Mouse (Mus musculus): ENCODE data around the gene Ntsr1.
A peak's percentile ranks its signal among the peaks of the same experiment; 100 is the strongest.

Ntsr1 gene

DNA sequence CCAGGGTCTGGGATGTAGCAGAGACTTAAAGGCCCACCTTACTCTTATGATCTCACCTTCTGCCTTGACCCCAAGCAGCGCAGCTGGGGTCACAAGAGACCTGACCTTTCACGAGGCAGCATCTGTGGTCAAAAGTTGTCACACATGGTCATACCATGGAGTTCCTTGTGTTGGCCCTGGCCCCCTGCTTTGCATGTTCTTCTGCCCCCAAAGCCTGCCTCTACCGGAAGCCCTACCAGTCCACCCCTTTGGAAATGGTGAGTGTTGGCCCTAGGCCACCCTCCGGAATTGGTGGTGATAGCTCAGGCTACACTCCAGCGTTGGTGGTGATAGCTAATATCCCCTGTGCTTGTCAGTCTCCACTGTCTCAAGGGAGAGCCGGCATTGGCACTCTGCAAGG, 63.5 kb downstream of the Ntsr1 start:
- DNase-seq: no peak

- DNase-seq: no peak
These were observed 64.1 kb downstream of the Ntsr1 start for GRCm38 (mm10) chr2:180563841-180564240.

GRCm38 (mm10) chr2:180566240-180566913, 66.6 kb downstream of the Ntsr1 start:
- DNase-seq: peak; percentile 57 to 71

DNA sequence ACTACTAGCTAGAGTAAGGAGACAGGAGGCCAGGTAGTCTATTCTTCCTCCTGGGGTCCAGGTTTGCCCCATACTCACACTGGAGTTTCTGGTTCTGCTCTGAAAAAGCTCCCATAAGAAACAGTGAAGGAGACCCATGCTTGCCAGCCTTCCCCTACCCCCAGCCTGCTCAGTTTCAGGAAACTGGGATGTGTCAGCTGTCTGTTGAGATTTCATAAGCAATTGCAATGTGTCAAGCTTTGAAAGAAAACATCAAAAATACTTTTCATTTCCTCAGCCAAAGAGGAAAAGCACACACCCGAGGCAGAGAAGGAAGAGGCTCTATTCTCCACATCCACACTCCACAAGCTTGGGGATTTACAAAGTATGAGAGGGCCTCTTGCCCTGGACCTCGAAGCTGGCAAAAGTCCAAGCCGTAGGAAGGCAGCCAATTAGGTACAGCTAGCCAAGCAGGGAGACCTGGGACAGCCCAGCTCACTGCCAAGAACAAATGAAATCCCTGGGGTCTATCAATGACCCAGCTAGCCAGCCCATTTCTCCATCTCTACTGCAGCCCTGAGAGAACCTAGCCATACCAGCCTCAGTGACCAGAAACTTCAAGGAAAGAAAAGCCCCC, 69.4 kb downstream of the Ntsr1 start:
- DNase-seq: no peak

GRCm38 (mm10) chr2:180576482-180576881, 76.7 kb downstream of the Ntsr1 start:
- no peak for DNase-seq

GRCm38 (mm10) chr2:180578686-180579085, 78.9 kb downstream of the Ntsr1 start:
- DNase-seq: peak; percentile 66 to 72

DNA sequence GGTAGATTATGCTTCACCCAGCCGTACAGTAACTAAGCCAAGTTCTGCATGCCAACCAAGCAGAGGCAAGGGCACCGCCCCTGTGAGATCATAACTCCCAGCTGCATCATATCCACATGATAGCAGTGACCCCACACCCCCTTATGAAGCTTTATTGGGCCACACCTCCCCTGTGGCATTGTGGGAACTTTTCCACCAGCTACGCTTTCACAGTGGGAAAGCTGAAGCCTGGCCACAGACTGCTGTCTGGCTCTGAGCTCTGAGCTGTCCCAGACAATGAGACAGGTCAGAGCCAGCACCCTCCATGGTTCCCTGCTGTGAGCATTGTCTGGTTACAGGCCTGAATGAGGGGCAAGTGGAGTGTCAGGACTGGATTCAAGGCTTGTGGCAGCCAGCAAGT, 81.2 kb downstream of the Ntsr1 start, which contains the start of gene Mrgbp:
TSS of gene Mrgbp (plus strand) at position 303 of the 400 bp plus-strand sequence.
- no peak for DNase-seq

GRCm38 (mm10) chr2:180582481-180583153, 82.8 kb downstream of the Ntsr1 start:
- DNase-seq: peak; percentile 96 to 100

DNA sequence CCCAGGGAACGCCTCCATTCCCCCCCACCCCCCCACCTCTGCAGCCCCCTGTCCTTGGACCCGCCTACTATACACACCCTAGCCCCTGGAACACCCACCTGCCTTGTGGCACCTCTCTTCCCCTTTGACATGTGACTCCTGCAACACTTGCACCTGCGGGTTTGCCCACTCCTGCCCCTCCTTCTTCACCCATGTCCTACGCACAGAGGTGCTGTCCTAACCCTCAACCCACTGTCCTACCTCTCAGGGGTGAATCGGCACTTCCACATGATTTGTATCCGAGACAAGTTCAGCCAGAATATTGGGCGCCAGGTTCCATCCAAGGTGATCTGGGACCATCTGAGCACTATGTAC, 83.4 kb downstream of the Ntsr1 start:
- peak in 1 of 2 experiments; percentile 28 for DNase-seq

DNA sequence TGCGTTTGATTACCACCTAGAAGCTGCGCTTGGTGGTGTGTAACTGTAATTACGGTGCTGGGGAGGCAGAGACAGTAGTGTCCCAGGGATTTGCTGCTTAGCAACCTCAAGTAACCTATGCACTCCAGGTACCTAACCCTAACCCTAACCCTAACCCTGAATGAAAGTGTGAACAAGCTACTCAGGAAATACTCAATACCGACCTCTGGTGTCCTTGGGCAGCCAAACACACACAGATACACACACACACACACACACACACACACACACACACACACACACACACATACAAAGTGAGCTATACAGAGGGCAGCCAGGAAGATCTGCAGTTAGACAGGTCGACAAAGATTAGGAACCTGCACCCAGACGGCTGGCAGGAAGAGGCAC, 89.0 kb downstream of the Ntsr1 start:
- no peak for DNase-seq

- DNase-seq: peak; percentile 74 to 82
These were observed 89.5 kb downstream of the Ntsr1 start, which contains the start of gene Ogfr for GRCm38 (mm10) chr2:180589123-180589831. Ogfr (plus strand) TSS chr2:180589245.

Data from cerebellum, adult 18-20 months (tissue).